Mouse (Mus musculus): ENCODE results near the gene Fscn2. TPM values are rescaled to one million over a fixed set of nuclear protein-coding genes. Genes with fewer than 3 reads are reported as not detected.
A peak's percentile ranks its signal among the peaks of the same experiment; 100 is the strongest.
"Not testable (repeated sequence)": the region's sequence is repeated elsewhere in the genome, so short reads cannot be mapped to it uniquely, and the experiment has no call there.

Gene Fscn2
- polyA plus RNA-seq, 1 experiment from 2014 or later: 0.61 TPM

GRCm38 (mm10) chr11:120335431-120336021, 25.8 kb upstream of the Fscn2 start:
- no peaks in the 10 kb centered on the region for H3K36me3 ChIP-seq
- WGBS: 77% methylated on average over 6 of the region's 6 CpGs
- no peaks in the 10 kb centered on the region for H3K4me1 ChIP-seq
- H3K9me3 ChIP-seq: peaks cover 3% of the 10 kb centered on the region; the same call in 1 of the 2 replicates
- no peak for ATAC-seq (ENCODE audit: low FRiP score, low read depth)
- no peak overlapping the region for H3K4me2 ChIP-seq (replicated peaks)
- no peak overlapping the region for H3K27ac ChIP-seq
- H3K9ac ChIP-seq: no peak overlapping the region
- H3K27me3 ChIP-seq: no peaks in the 10 kb centered on the region
- H3K4me3 ChIP-seq: no peak overlapping the region

GRCm38 (mm10) chr11:120337447-120337846, 23.9 kb upstream of the Fscn2 start:
- no peaks in the 10 kb centered on the region for H3K4me1 ChIP-seq
- no peak for ATAC-seq (ENCODE audit: low FRiP score, low read depth)
- 0 out of 2 replicates have a peak, but pooled peaks cover 3% of the 10 kb centered on the region for H3K9me3 ChIP-seq
- H3K27ac ChIP-seq: no peak overlapping the region
- no peaks in the 10 kb centered on the region for H3K27me3 ChIP-seq
- H3K4me2 ChIP-seq (replicated peaks): no peak overlapping the region
- no peaks in the 10 kb centered on the region for H3K36me3 ChIP-seq
- no peak overlapping the region for H3K9ac ChIP-seq
- no peak overlapping the region for H3K4me3 ChIP-seq
- 37% methylated on average over 2 of the region's 2 CpGs for WGBS

DNA sequence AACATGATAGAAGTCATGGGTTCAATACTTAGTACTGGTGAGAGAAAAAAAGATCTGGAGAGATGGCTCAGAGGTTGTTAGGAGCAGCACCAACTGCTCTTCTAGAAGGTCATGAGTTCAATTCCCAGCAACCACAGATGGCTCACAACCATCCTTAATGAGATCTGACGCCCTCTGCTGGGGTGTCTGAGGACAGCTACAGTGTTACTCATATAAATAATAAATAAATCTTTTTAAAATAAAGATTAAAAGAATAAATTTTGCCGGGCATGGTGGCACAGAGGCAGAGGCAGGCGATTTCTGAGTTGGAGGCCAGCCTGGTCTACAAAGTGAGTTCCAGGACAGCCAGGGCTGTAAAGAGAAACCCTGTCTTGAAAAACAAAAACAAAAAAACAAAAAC, 22.5 kb upstream of the Fscn2 start:
- Histone ChIP-seq H3K36me3 (no peaks in the 10 kb centered on the region), H3K9ac (no peak overlapping the region), H3K4me2 (replicated peaks) (no peak overlapping the region), H3K4me1 (no peaks in the 10 kb centered on the region), H3K27ac (no peak overlapping the region), H3K27me3 (no peaks in the 10 kb centered on the region), H3K9me3 (0 out of 2 replicates have a peak, but pooled peaks cover 3% of the 10 kb centered on the region), H3K4me3 (no peak overlapping the region)
- no peak for ATAC-seq (ENCODE audit: low FRiP score, low read depth)
- WGBS: 73% methylated on average over 3 of the region's 3 CpGs

- Histone ChIP-seq H3K27ac (no peak overlapping the region), H3K9ac (no peak overlapping the region), H3K27me3 (no peaks in the 10 kb centered on the region), H3K4me3 (no peak overlapping the region), H3K36me3 (peaks cover 6% of the 10 kb centered on the region), H3K4me1 (peaks cover 2% of the 10 kb centered on the region), H3K4me2 (replicated peaks) (no peak overlapping the region), H3K9me3 (no peaks in the 10 kb centered on the region)
- 88% methylated on average over 10 of the region's 10 CpGs for WGBS
- ATAC-seq (ENCODE audit: low FRiP score, low read depth): no peak
Observed at GRCm38 (mm10) chr11:120339978-120340513, 21.3 kb upstream of the Fscn2 start.

DNA sequence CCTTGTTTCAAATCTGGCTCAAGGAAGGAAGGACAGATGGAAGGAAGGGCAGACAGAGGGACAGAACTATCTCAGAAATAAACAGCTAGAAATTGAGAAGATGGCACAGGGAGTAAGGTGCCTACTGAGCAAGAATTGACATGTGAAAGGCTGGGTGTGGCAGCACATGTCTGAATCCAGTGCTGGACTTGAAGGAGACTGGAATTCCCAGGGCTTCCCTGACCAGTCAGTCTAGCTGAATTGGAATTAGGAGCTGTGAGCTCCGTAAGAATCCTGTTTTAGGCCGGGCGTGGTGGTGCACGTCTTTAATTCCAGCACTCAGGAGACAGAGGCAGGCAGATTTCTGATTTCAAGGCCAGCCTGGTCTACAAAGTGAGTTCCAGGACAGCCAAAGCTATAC, 19.7 kb upstream of the Fscn2 start:
- ATAC-seq (ENCODE audit: low FRiP score, low read depth): no peak
- Histone ChIP-seq H3K27me3 (no peaks in the 10 kb centered on the region), H3K36me3 (peaks cover 15% of the 10 kb centered on the region), H3K4me1 (peaks cover 11% of the 10 kb centered on the region), H3K4me2 (replicated peaks) (no peak overlapping the region), H3K4me3 (no peak overlapping the region), H3K9me3 (no peaks in the 10 kb centered on the region), H3K27ac (no peak overlapping the region), H3K9ac (no peak overlapping the region)
- WGBS: 92% methylated on average over 4 of the region's 4 CpGs

GRCm38 (mm10) chr11:120342656-120343160, 18.6 kb upstream of the Fscn2 start:
- Histone ChIP-seq H3K27me3 (no peaks in the 10 kb centered on the region), H3K36me3 (peaks cover 21% of the 10 kb centered on the region), H3K9me3 (no peaks in the 10 kb centered on the region), H3K4me1 (peaks cover 12% of the 10 kb centered on the region), H3K4me2 (replicated peaks) (no peak overlapping the region), H3K4me3 (no peak overlapping the region), H3K9ac (no peak overlapping the region), H3K27ac (no peak overlapping the region)
- no peak for ATAC-seq (ENCODE audit: low FRiP score, low read depth)
- 93% methylated on average over 5 of the region's 5 CpGs for WGBS

DNA sequence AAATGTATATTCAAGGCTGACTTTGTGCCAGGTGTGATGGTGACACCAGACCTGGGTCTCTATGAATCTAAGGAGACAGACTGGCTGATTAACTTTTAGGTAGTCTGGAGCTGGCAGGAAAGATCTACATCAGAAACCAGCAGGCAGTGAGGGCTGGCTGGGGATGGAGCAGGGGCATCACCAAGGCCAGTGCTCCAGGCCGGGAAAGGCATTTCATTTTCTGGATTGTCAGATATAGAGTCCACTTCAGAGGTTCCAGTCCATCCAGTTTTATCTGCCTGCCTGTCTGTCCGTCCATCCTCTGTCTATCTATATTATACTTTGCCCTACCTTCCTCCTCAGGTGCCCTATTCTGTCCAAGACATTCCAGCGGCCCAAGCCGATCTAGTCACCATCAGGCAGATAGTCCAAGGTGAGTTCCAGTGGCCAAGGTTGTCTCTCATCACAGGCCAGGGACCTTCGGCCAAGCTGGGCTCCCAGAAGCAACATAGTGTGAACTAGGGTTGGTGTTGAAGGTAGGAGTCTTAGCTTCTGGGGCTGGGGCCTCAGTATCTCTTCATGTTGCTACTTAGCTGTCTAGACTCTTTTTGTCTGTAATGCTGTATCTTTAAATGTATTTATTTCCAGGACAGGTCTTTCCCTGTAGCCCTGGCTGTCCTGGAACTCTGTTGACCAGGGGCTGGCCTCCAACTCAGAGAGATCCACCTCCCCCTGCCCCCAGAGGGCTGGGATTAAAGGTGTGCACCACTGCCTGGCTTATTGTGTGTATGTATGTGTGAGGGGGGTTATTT, 17.6 kb upstream of the Fscn2 start:
- Histone ChIP-seq H3K27me3 (no peaks in the 10 kb centered on the region), H3K4me1 (peaks cover 12% of the 10 kb centered on the region), H3K4me2 (replicated peaks) (no peak overlapping the region), H3K4me3 (no peak overlapping the region), H3K9me3 (no peaks in the 10 kb centered on the region), H3K9ac (no peak overlapping the region), H3K27ac (peak overlapping the region; percentile 33), H3K36me3 (peaks cover 21% of the 10 kb centered on the region)
- no peak for ATAC-seq (ENCODE audit: low FRiP score, low read depth)
- WGBS: 78% methylated on average over 5 of the region's 5 CpGs

- ATAC-seq (ENCODE audit: low FRiP score, low read depth): no peak
- Histone ChIP-seq H3K4me1 (peaks cover 16% of the 10 kb centered on the region), H3K36me3 (peaks cover 21% of the 10 kb centered on the region), H3K4me2 (replicated peaks) (peak overlapping the region; percentile 56; the same call in 1 of the 2 replicates), H3K9me3 (no peaks in the 10 kb centered on the region), H3K9ac (no peak overlapping the region), H3K4me3 (no peak overlapping the region), H3K27me3 (no peaks in the 10 kb centered on the region), H3K27ac (peak overlapping the region; percentile 33; the same call in 1 of the 2 replicates)
- WGBS: 59% methylated on average over 5 of the region's 5 CpGs
Observed at GRCm38 (mm10) chr11:120344310-120344920, 16.9 kb upstream of the Fscn2 start.

DNA sequence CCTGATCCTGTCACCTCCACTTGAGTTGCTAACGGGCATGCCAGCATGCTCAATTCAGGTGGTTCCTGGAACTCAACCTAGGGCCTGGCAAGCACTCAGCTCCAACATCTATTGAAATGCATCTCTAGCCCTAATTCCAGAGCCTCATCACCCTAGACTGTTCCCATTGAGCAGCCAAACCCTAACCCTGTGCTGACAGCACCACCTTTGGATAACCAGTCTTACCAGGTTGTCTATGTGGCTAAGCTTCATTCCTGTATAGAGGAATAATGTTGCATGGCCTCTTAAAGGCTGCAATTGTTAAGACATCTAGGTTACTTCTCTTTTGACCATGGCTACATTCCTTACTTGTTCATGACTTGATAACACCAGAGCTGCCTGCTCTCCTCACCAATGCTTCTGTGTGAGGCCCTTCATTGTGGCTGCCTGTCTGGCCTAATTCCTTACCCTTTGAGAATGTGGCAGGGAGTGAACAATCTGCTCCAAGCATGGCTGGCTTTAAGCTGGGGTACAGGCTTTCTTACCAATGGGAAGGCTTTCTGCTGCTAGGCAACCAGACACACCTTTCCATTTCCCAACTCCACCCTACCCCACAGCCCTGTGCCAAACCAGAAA, 16.2 kb upstream of the Fscn2 start:
- peak overlapping the region; percentile 52; the same call in 1 of the 2 replicates for H3K27ac ChIP-seq
- WGBS: 32% methylated on average over 1 of the region's 1 CpGs

GRCm38 (mm10) chr11:120346383-120347034, 14.8 kb upstream of the Fscn2 start:
- H3K27me3 ChIP-seq; H3K27ac ChIP-seq; ATAC-seq (ENCODE audit: low FRiP score, low read depth); H3K9me3 ChIP-seq: not testable (repeated sequence)
- Histone ChIP-seq H3K4me1 (peaks cover 29% of the 10 kb centered on the region), H3K36me3 (peaks cover 21% of the 10 kb centered on the region), H3K9ac (peak overlapping the region; percentile 70), H3K4me3 (peak overlapping the region; percentile 49), H3K4me2 (replicated peaks) (peak overlapping the region; percentile 78)
- 60% methylated on average over 12 of the region's 13 CpGs for WGBS

More for the DNA sequence above, 16.2 kb upstream of the Fscn2 start:
- Histone ChIP-seq H3K27me3 (no peaks in the 10 kb centered on the region), H3K4me3 (peak overlapping the region; percentile 29), H3K36me3 (peaks cover 21% of the 10 kb centered on the region), H3K9me3 (no peaks in the 10 kb centered on the region), H3K4me2 (replicated peaks) (peak overlapping the region; percentile 56), H3K4me1 (peaks cover 19% of the 10 kb centered on the region), H3K9ac (0 out of 2 replicates have a peak overlapping the region, but pooled peaks have one; percentile 35)
- no peak for ATAC-seq (ENCODE audit: low FRiP score, low read depth)

DNA sequence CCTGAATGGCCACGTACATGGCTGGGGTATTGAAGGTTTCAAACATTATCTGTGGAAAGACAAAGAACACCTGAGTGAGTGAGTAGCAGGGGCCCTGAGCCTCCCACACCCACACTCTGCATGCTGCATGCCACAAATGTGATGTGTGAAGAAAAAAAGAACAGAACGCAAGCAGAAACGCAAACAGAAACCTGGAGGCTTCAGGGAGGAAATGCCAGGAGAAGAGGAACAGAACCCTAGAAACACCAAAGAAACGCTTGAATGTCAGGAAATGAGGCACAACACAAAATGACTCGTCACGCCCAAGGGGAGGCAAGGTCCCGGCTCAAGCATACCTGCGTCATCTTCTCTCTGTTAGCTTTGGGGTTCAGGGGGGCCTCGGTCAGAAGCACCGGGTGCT, 14.0 kb upstream of the Fscn2 start:
- 4% methylated on average over 10 of the region's 10 CpGs for whole genome bisulfite sequencing

More for the DNA sequence above, 14.0 kb upstream of the Fscn2 start:
- ATAC-seq (ENCODE audit: low FRiP score, low read depth): no peak
- H3K4me2 ChIP-seq (replicated peaks): peak overlapping the region; percentile 90
- no peaks in the 10 kb centered on the region for H3K9me3 ChIP-seq
- peak overlapping the region; percentile 100 for H3K9ac ChIP-seq
- H3K27me3 ChIP-seq: no peaks in the 10 kb centered on the region
- peaks cover 21% of the 10 kb centered on the region for H3K36me3 ChIP-seq
- H3K4me1 ChIP-seq: peaks cover 37% of the 10 kb centered on the region
- H3K27ac ChIP-seq: peak overlapping the region; percentile 100
- peak overlapping the region; percentile 100 for H3K4me3 ChIP-seq

All from limb, embryonic 13.5 days (tissue).